Mouse (Mus musculus) brain, embryonic 14.5 days (tissue): ENCODE measurements around the gene Adamtsl3.

Source experiments
- CTCF ChIP-seq: fragments of 200-500 bp; IDR thresholded peaks from 2 replicates; pipeline ENCODE4 v1.5.1; 2012; ENCODE audit warnings: inconsistent platforms, mild to moderate bottlenecking, moderate library complexity, borderline replicate concordance; ENCODE audit not compliant: insufficient read depth, insufficient read length; ENCODE audit errors: extremely low read depth
- POLR2A ChIP-seq: fragments of 200-500 bp; IDR thresholded peaks from 2 replicates; pipeline ENCODE4 v1.6.1; 2012; ENCODE audit warnings: mild to moderate bottlenecking, inconsistent platforms, borderline replicate concordance; ENCODE audit not compliant: poor library complexity, insufficient read depth, insufficient read length, severe bottlenecking; ENCODE audit errors: extremely low read depth

DNA sequence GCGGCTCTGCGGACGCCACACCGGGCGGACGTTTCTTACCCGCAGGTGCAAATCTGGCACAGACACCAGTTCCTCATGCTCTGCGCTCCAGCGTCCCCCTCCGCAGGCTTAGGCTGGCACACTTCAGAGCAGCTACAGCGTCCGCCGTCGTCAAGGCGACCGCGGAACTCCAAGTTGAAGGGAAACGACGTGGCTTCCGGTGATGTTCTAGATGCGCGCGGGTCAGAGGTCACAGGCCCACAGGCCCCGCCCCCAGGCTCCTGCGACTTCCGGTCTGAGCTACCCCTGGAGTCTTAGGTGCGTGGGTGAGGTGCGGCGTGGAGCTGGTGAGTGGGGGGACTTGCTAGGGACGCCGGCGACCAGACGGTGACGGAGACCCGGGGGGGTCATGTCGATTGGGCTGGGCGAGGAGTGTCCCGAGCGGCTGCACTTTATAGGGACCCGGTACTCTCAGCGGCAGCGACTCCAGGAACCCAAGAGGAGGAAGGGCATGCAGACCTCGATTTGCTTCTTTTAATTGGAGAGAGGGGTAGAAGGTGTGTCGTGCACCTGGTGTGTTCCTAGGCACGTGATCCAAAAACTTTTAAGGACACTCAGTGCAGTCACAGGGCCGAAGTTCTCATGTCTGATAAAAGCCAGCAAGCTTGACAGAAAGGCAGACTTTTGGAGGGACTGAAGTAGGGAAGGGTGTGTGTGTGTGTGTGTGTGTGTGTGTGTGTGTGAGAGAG, 313.0 kb downstream of the Adamtsl3 start, which contains the start of the genes Saxo2 and Efl1:
- TF ChIP-seq POLR2A (peak; percentile 21; the same call in 1 of the 2 replicates), CTCF (no peak)
